Mouse (Mus musculus) kidney, adult 2 months (tissue): ENCODE results near the gene Zfp933.

Experiments used
- CTCF ChIP-seq: fragments of 200-500 bp; conservative IDR thresholded peaks from 2 replicates; pipeline ENCODE4 v1.5.1; 2011; ENCODE audit warnings: low read depth, mild to moderate bottlenecking, control low read depth, low read length, moderate library complexity, mixed read lengths; ENCODE audit not compliant: insufficient read depth, insufficient read length
- POLR2A ChIP-seq: fragments of 200-500 bp; IDR thresholded peaks from one replicate; pipeline ENCODE4 v1.6.1; 2011; ENCODE audit warnings: low read depth, low read length, control low read depth

DNA sequence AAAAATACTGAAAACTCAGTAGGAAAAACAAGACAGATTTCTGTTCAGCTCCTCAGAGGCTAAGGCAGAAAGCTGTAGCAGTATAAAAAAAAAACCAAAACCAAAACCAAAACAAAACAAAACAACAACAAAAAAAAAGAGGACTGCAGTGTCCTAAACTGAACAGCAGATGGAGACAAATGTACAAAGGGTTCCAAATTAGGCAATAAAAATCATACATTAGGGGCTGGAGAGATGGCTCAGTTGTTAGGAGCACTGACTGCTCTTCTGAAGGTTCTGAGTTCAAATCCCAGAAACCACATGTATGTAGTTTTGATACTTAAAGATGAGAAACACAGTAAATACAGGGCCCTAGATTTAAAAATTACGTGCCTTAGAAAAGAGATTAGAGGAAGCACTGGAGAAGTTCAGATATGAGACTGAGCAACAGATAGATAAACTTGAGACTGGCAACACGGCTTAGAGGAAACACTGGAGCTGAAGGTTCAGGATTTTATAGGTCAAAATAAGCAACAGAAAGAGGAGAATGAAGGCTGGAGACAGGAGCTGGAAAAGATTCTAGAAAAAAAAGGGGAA lies 33.5 kb downstream of the Zfp933 start:
- peak; percentile 17; the same call in 1 of the 2 replicates for TF ChIP-seq CTCF
- no peak for TF ChIP-seq POLR2A
